Comparison of ENCODE assay signal across 8 mouse cellular contexts in genomic region chr4:123749484-123750130, GRCm38 (mm10). TPM values are rescaled to one million over a fixed set of nuclear protein-coding genes. Genes with fewer than 3 reads are reported as not detected.
DNase-seq lines count a peak whose midpoint lies in the region; ATAC-seq lines count a peak whose summit lies in the region.

No protein-coding gene starts in this region.

- peak overlapping the region; percentile 86 for H3K27ac ChIP-seq in brown adipose tissue, adult 24 weeks (replicated peaks; ENCODE audit: low read depth, low read length)
- peak overlapping the region; percentile 92 for H3K27ac ChIP-seq in heart, embryonic 10.5 days
- peak overlapping the region; percentile 93 for H3K27ac ChIP-seq in kidney, embryonic 15.5 days
- H3K27ac ChIP-seq in macrophage, result peak overlapping the region; percentile 84
- H3K27ac ChIP-seq in stomach, embryonic 15.5 days, result peak overlapping the region; percentile 85

- no peaks in the 10 kb centered on the region for H3K9me3 ChIP-seq in heart, embryonic 10.5 days
- H3K9me3 ChIP-seq in kidney, embryonic 15.5 days (replicated peaks), result no peaks in the 10 kb centered on the region
- no peaks in the 10 kb centered on the region for H3K9me3 ChIP-seq in stomach, embryonic 15.5 days

- no peaks in the 10 kb centered on the region for H3K36me3 ChIP-seq in heart, embryonic 10.5 days
- no peaks in the 10 kb centered on the region for H3K36me3 ChIP-seq in kidney, embryonic 15.5 days
- H3K36me3 ChIP-seq in macrophage (ENCODE audit: inconsistent target), result no peaks in the 10 kb centered on the region
- no peaks in the 10 kb centered on the region for H3K36me3 ChIP-seq in stomach, embryonic 15.5 days

- H3K4me3 ChIP-seq in brown adipose tissue, adult 24 weeks (ENCODE audit: insufficient read depth, low read depth, low read length), result peak overlapping the region; percentile 99
- H3K4me3 ChIP-seq in heart, embryonic 10.5 days, result peak overlapping the region; percentile 83
- H3K4me3 ChIP-seq in kidney, embryonic 15.5 days (replicated peaks), result peak overlapping the region; percentile 99
- peak overlapping the region; percentile 98 for H3K4me3 ChIP-seq in macrophage (ENCODE audit: inconsistent target)
- peak overlapping the region; percentile 99 for H3K4me3 ChIP-seq in stomach, embryonic 15.5 days (replicated peaks)

- H3K4me1 ChIP-seq in brown adipose tissue, adult 24 weeks (ENCODE audit: control insufficient read depth, insufficient read depth, insufficient read length, low read length), result peaks cover 7% of the 10 kb centered on the region; the same call in 1 of the 2 replicates
- peaks cover 7% of the 10 kb centered on the region for H3K4me1 ChIP-seq in heart, embryonic 10.5 days
- peaks cover 19% of the 10 kb centered on the region for H3K4me1 ChIP-seq in kidney, embryonic 15.5 days
- H3K4me1 ChIP-seq in stomach, embryonic 15.5 days, result peaks cover 11% of the 10 kb centered on the region

- H3K79me2 ChIP-seq in macrophage (ENCODE audit: inconsistent target), result peaks cover 52% of the 10 kb centered on the region

- peak; percentile 21 for ATAC-seq in CD4-positive, CD25-positive, alpha-beta regulatory T cell, adult 4 months
- ATAC-seq in kidney, embryonic 15.5 days (replicated peaks; ENCODE audit: low FRiP score), result peak; percentile 82
- peak; percentile 80 for ATAC-seq in stomach, embryonic 15.5 days (ENCODE audit: insufficient read depth, low FRiP score, low read depth)

- peak; percentile 18 for DNase-seq in embryo, embryonic 10 days (ENCODE audit: low spot score)
- DNase-seq in embryo, embryonic 9.5 days (ENCODE audit: extremely low spot score), result no peak
- DNase-seq in heart, embryonic 10.5 days (ENCODE audit: low spot score), result no peak

- H3K9ac ChIP-seq in kidney, embryonic 15.5 days, result peak overlapping the region; percentile 87
- H3K9ac ChIP-seq in stomach, embryonic 15.5 days, result peak overlapping the region; percentile 92

- no peaks in the 10 kb centered on the region for H3K27me3 ChIP-seq in heart, embryonic 10.5 days (ENCODE audit: insufficient read depth, poor library complexity, severe bottlenecking)
- no peaks in the 10 kb centered on the region for H3K27me3 ChIP-seq in kidney, embryonic 15.5 days
- H3K27me3 ChIP-seq in stomach, embryonic 15.5 days (replicated peaks), result no peaks in the 10 kb centered on the region

- H3K4me2 ChIP-seq in kidney, embryonic 15.5 days, result peak overlapping the region; percentile 87
- peak overlapping the region; percentile 86 for H3K4me2 ChIP-seq in stomach, embryonic 15.5 days

- WGBS in heart, embryonic 10.5 days, result under 1% methylated on average over 55 of the region's 55 CpGs
- 0% methylated on average over 55 of the region's 55 CpGs for WGBS in kidney, embryonic 15.5 days
- WGBS in macrophage (ENCODE audit: missing documents), result under 1% methylated on average over 49 of the region's 55 CpGs
- WGBS in stomach, embryonic 15.5 days, result under 1% methylated on average over 53 of the region's 55 CpGs

RNA-seq across cellular contexts. Expression of gene Akirin1, which starts 0.5 kb away (rescaled TPM):
- polyA plus RNA-seq in CD4-positive, CD25-positive, alpha-beta regulatory T cell, adult 4 months (2017; shearing (Covaris generic)), result 10 to 100 TPM in 1 of 2 experiments, 1 to 10 TPM in 1; 8.3 to 14.4 TPM
- polyA plus RNA-seq in brown adipose tissue, adult 24 weeks (2012; ENCODE audit: insufficient read depth, insufficient read length, missing spikeins), result 41.9 and 46.0 TPM in 2 replicates
- polyA plus RNA-seq in heart, embryonic 10.5 days (2016; fragmentation: Nextera tagmentation; extraction: Ambion mirVana), result 55.3 and 58.5 TPM in 2 replicates
- 42.5 and 46.8 TPM in 2 replicates for polyA plus RNA-seq in kidney, embryonic 15.5 days (2015; fragmentation: Nextera tagmentation; extraction: Ambion mirVana)
- 100 to 1,000 TPM in 2 of 26 experiments, 10 to 100 TPM in 24; 26.6 to 111 (median 56.6) TPM for total RNA-seq in macrophage (2018; cell fraction: chromatin; rRNA removed)
- 100 to 1,000 TPM in 23 of 26 experiments, 10 to 100 TPM in 3; 92.7 to 143 (median 120) TPM for total RNA-seq in macrophage (2018; cell fraction: cytosol; rRNA removed)
- total RNA-seq in macrophage (2018; cell fraction: nucleus; rRNA removed), result 100 to 1,000 TPM in 8 of 26 experiments, 10 to 100 TPM in 18; 51.0 to 140 (median 80.8) TPM
- 109 to 130 TPM (median 117 TPM) in 3 replicates for polyA plus RNA-seq in macrophage (2018)
- 47.1 and 48.2 TPM in 2 replicates for polyA plus RNA-seq in stomach, embryonic 15.5 days (2015; fragmentation: Nextera tagmentation; extraction: Ambion mirVana)

RNA-seq across cellular contexts. Expression of gene Ndufs5, which starts 31.6 kb away (rescaled TPM):
- 100 to 1,000 TPM; 104 to 124 TPM for polyA plus RNA-seq in CD4-positive, CD25-positive, alpha-beta regulatory T cell, adult 4 months (2017; shearing (Covaris generic))
- 1,258 and 1,341 TPM in 2 replicates for polyA plus RNA-seq in brown adipose tissue, adult 24 weeks (2012; ENCODE audit: insufficient read depth, insufficient read length, missing spikeins)
- polyA plus RNA-seq in heart, embryonic 10.5 days (2016; fragmentation: Nextera tagmentation; extraction: Ambion mirVana), result 453 and 498 TPM in 2 replicates
- polyA plus RNA-seq in kidney, embryonic 15.5 days (2015; fragmentation: Nextera tagmentation; extraction: Ambion mirVana), result 314 and 337 TPM in 2 replicates
- 10 to 100 TPM in 12 of 26 experiments, 1 to 10 TPM in 14; 3.3 to 32.2 (median 9.8) TPM for total RNA-seq in macrophage (2018; cell fraction: chromatin; rRNA removed)
- 100 to 1,000 TPM; 127 to 211 (median 167) TPM for total RNA-seq in macrophage (2018; cell fraction: cytosol; rRNA removed)
- 10 to 100 TPM in 25 of 26 experiments, 1 to 10 TPM in 1; 9.7 to 53.0 (median 27.3) TPM for total RNA-seq in macrophage (2018; cell fraction: nucleus; rRNA removed)
- 153 to 200 TPM (median 177 TPM) in 3 replicates for polyA plus RNA-seq in macrophage (2018)
- polyA plus RNA-seq in stomach, embryonic 15.5 days (2015; fragmentation: Nextera tagmentation; extraction: Ambion mirVana), result 287 and 321 TPM in 2 replicates

RNA-seq across cellular contexts. Expression of gene Rhbdl2, which starts 38.1 kb away (rescaled TPM):
- polyA plus RNA-seq in CD4-positive, CD25-positive, alpha-beta regulatory T cell, adult 4 months (2017; shearing (Covaris generic)), result under 1 TPM in 1 of 2 experiments, not detected in 1; 0.81 TPM
- polyA plus RNA-seq in brown adipose tissue, adult 24 weeks (2012; ENCODE audit: insufficient read depth, insufficient read length, missing spikeins), result not detected in 2 replicates
- 1.5 and 2.3 TPM in 2 replicates for polyA plus RNA-seq in heart, embryonic 10.5 days (2016; fragmentation: Nextera tagmentation; extraction: Ambion mirVana)
- polyA plus RNA-seq in kidney, embryonic 15.5 days (2015; fragmentation: Nextera tagmentation; extraction: Ambion mirVana), result 5.7 and 6.3 TPM in 2 replicates
- total RNA-seq in macrophage (2018; cell fraction: chromatin; rRNA removed), result not detected
- total RNA-seq in macrophage (2018; cell fraction: cytosol; rRNA removed), result not detected
- not detected for total RNA-seq in macrophage (2018; cell fraction: nucleus; rRNA removed)
- polyA plus RNA-seq in macrophage (2018), result not detected in 3 replicates
- 5.7 and 6.0 TPM in 2 replicates for polyA plus RNA-seq in stomach, embryonic 15.5 days (2015; fragmentation: Nextera tagmentation; extraction: Ambion mirVana)

Comparison
In these comparisons a context has a peak if more than half of its experiments do, and no peak if none do; other contexts are left out.
1. ATAC-seq: peak in every context shown above with its lines; median percentile 82 in kidney, embryonic 15.5 days; 80 in stomach, embryonic 15.5 days; 21 in CD4-positive, CD25-positive, alpha-beta regulatory T cell, adult 4 months.